Mouse (Mus musculus) thymus, adult 18-20 months (tissue): ENCODE measurements around the gene Cplx3.

ENCODE experiments used
- DNase-seq, 2 experiments: peaks; one replicate each; pipeline ENCODE4 v3.0.0; 2022; ENCODE audit warnings: mixed read lengths in 2 of 2

Gene Cplx3

GRCm38 (mm10) chr9:57606139-57606851 lies at the start of gene Cplx3:
TSS of gene Cplx3 (minus strand) at chr9:57606281.
- no peak for DNase-seq

DNA sequence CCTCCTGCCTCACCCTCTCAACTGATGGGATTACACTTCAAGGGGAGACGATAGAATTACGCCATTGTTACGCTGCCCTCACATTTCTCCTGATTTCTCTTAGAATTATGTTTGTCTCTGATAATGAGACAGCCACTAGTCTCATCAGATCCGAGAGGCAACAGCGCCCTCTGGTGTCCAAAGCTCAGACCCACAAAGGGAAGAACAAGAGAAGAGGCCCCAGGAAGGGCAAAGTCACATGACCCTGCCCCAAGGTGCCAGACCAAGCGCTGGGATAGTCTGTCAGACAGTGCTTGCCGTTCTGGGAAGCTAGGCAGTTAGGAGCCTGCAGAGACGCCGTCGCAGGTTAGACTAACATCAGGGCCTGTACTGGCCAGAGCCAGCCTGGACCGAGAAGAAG lies 49.7 kb upstream of the Cplx3 start:
- DNase-seq, result peak; percentile 83 to 90

GRCm38 (mm10) chr9:57654966-57655365 lies 48.9 kb upstream of the Cplx3 start:
- DNase-seq, result no peak

GRCm38 (mm10) chr9:57653283-57653682 lies 47.2 kb upstream of the Cplx3 start, which contains the start of gene Csk:
TSS of gene Csk (minus strand) at chr9:57653631.
- no peak for DNase-seq

- DNase-seq, result no peak
Measured at GRCm38 (mm10) chr9:57652855-57653254, 46.8 kb upstream of the Cplx3 start.

- no peak for DNase-seq
Measured at GRCm38 (mm10) chr9:57652351-57652750, 46.3 kb upstream of the Cplx3 start.

DNA sequence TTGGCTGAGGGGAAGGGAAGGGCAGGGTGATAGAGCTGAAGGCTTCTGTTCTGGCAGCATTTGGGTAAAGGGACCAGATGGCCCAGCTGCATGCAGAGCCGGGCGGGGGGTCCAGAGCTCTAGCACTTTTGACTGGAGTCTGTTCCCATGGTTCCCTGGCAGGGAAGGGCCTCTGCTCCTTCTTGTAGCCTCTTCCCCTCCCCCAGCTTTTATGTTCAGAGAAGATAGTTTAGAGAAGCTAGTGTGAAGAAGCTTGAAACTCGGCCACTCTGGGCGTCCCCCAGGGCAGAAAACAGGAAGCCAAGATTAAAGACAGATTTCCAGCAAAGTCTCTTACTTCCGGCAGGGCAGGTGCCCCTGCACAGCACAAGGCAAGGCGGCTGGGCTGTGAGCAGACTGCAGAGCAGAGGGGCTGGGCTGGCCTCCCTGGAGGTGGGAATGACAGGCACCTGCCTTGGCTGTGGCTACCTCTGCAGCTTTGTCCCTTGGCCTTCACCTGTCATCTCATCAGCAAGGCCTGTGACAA lies 44.8 kb upstream of the Cplx3 start:
- DNase-seq, result peak; percentile 71 to 81

GRCm38 (mm10) chr9:57650130-57650785 lies 44.2 kb upstream of the Cplx3 start:
- DNase-seq, result peak in 1 of 2 experiments; percentile 16

DNA sequence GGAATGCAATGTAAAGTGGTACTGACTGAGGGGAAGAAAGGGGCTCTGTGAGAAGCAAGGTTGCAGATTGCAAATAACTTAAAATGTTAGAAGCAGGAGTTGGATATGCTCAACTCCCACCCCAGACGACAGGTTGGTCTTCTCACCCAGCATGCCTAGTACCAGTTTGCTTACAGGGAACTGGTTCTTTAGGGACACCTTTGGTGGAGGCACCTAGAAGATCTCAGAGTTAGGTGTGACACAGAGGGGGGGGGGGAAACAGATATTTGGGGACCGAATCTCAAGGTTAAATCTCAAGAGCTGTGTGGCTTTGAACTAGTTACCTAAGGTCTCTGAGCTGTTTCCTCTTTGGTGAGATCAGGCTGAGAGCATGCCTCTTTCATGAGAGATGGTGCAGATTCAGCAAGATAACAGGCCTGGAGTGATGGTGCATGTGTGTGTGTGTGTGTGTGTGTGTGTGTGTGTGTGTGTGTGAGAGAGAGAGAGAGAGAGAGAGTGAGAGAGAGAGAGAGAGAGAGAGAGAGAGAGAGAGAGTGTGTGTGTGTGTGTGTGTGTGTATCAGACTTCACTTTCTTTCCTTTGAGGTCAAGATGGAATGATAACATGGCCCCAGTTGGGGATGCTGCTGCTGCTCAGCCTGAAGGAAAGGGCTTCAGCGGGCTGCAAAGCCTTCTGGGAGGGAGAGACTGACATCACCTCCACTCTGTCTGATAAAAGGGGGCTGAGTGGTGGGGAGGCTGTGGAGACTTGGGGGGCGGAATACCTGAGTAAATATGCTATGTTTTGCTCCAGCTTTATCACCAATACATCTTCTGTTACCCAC lies 41.4 kb upstream of the Cplx3 start:
- DNase-seq, result peak in 1 of 2 experiments; percentile 69

- peak in 1 of 2 experiments; percentile 33 for DNase-seq
Measured at GRCm38 (mm10) chr9:57646551-57647103, 40.5 kb upstream of the Cplx3 start.

DNA sequence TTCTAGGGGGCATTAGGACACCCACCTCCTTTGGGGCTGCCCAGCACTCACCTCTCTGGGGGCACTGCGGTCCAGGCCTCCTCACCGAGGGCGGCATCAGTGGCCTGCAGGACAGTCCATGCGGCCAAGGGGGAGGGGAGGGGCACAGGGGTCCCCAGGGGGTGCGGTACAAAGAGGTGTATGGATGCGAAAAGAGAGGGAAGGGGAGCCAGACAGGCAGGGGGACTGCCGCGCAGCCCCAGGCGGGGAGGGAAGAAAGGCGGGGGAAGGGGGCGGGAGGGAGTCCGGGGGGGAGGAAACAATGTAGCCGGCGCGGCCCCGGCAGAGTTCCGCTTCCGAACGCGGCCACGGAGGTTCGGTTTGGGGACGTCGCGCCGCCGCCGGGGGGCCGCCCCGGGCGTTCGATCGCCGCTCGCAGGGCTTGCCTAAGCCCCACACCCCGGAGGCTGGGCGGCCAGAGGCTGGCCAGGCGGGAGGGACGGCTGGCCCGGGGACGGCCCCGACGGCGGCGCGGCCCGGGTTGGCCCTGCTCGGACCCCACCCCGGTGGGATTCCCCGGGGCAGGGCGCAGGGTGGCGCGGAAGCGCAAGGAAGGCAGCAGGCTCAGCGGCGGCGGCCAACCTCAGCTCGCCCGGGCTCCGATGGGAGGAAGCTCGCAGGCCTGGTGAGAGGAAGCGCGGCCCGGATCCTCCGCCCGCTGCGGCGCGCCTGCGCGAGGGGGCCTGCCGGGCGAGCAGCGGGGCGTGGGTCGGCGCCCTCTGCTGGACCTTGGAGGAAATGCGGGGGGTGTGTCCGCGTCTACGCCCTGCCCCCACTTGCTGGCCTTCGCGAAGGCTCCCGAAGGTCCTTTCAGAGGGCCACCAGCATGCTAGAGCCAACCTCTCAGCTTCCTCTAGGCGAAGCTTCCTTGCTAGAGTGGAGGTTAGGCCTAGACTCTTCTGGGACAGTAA lies 39.1 kb upstream of the Cplx3 start:
- DNase-seq, result peak; percentile 88

DNA sequence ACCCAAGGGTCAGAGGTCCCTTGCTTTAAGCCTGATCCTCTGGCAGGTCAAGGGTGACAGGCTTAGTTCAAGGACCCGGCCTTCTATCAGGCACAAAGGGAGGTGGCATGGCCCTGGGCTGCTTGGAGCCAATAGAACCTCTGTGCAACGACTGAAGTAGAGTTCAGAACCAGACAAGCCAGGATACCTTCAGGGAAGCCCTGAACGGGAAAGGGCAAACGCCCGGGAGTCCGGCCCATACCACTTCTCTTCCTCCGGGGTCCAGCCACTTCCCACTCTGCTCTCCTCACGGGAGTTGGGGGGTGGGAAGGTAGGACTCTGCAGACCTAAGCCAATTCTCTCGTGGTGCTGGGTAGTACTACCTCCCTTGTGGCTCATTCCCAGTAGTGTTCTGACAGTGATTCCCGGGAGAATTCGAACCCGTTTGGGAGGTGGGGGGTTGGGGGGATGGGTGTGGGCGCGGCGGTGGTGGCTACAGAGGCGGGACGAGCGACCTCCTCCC lies 38.4 kb upstream of the Cplx3 start:
- peak in 1 of 2 experiments; percentile 33 for DNase-seq

DNA sequence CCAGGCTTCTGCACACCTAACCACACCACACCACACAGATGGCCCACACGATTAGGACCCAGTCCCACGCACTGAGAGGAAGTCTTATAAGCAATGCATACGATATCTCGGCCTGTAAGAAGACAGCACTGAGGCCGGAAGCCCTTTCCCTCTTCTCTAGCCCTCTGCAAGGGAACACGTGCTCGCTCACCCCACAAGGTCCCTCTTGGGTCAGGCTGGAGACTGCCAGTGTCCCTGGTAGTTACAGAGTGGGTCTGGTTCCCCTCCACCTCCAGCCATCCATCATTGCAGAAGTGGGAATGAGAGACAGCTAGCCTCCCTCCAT lies 37.7 kb upstream of the Cplx3 start:
- peak; percentile 56 to 68 for DNase-seq

- peak in 1 of 2 experiments; percentile 20 for DNase-seq
Measured at GRCm38 (mm10) chr9:57643169-57643855, 37.2 kb upstream of the Cplx3 start.

DNA sequence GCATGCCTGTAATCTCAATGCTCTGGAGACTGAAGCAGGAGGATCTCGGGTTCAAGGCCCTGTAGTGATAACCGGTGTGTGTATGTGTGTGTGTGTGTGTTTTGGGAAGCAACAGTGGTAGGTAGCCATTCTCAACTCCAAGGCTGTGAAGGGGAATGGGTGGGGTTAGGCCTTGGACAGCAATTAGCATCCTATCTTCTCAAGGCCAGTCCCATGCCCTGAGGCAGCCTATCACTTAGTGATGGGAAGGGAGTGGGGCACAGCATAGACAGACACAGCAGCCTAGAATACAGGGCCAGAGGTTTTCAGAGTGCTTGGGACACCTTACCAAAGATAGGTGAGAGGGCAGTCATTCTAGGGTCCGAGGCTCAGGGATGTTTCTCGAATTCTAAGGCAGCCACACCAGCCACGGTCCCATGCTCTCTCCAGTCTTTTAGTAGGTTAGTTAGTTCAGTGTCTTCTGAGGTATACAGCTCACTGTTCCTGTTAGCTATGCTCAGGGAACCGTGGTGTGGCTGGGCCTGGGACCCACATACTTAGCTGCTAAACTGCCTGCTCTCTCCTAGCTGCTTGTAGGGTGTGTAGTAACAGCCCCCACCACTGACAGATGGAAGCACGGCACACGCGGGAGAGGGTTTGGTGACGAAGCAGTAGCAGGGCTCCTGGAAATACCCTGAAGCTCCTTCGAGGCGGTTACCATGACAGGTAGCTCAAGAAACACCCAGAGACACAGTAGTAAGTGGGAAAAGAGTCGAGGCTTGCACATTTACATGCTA lies 35.9 kb upstream of the Cplx3 start:
- peak in 1 of 2 experiments; percentile 15 for DNase-seq

- DNase-seq, result peak in 1 of 2 experiments; percentile 12
Measured at GRCm38 (mm10) chr9:57641022-57641421, 34.9 kb upstream of the Cplx3 start.

- DNase-seq, result peak; percentile 91 to 96
Measured at GRCm38 (mm10) chr9:57640384-57640783, 34.3 kb upstream of the Cplx3 start.

- no peak for DNase-seq
Measured at GRCm38 (mm10) chr9:57639661-57640328, 33.7 kb upstream of the Cplx3 start.
